Mouse (Mus musculus): ENCODE measurements around the gene A630023A22Rik. TPM values are rescaled to one million over a fixed set of nuclear protein-coding genes. Genes with fewer than 3 reads are reported as not detected.

Gene A630023A22Rik
- polyA plus RNA-seq, 1 experiment, result not detected

DNA sequence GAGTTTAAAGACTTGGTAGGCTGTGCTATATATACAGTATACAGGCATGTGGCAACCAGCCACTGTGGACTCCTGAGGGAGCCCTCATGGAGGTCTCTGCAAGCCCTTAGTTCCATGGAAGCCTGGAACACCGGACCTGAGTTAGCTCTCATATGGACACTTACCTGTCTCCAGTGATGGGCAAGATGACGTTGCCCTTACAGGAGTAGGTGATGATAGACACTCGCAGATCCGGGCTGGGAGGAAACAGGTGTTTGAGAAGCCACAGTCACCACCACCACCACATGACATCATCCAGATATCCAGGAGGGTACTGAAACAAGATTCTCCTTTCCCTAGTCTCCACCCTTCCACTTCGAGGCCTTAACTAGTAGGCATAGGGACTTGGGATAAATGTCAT, 100.2 kb downstream of the A630023A22Rik start:
- TF ChIP-seq POLR2A (IDR thresholded peaks at IDR 0.05; ENCODE audit: control insufficient read depth, extremely low read depth, insufficient read depth, low read length, poor library complexity) (no peak), CTCF (IDR thresholded peaks at IDR 0.05; ENCODE audit: borderline replicate concordance, control insufficient read depth, extremely low read depth, insufficient read depth, low read length, poor library complexity) (no peak)
- Histone ChIP-seq H3K27me3 (ENCODE audit: control insufficient read depth, insufficient read depth, low read length) (no peaks in the 10 kb centered on the region), H3K27ac (ENCODE audit: control insufficient read depth, insufficient read depth, low read length) (no peak overlapping the region), H3K4me3 (ENCODE audit: control insufficient read depth, insufficient read depth, low read length) (no peak overlapping the region), H3K36me3 (ENCODE audit: control insufficient read depth, insufficient read depth, low read length) (no peaks in the 10 kb centered on the region), H3K4me1 (replicated peaks; ENCODE audit: control insufficient read depth, insufficient read depth, low read length) (no peaks in the 10 kb centered on the region)
- no peak for DNase-seq
- WGBS, result 78% methylated on average over 5 of the region's 5 CpGs

DNA sequence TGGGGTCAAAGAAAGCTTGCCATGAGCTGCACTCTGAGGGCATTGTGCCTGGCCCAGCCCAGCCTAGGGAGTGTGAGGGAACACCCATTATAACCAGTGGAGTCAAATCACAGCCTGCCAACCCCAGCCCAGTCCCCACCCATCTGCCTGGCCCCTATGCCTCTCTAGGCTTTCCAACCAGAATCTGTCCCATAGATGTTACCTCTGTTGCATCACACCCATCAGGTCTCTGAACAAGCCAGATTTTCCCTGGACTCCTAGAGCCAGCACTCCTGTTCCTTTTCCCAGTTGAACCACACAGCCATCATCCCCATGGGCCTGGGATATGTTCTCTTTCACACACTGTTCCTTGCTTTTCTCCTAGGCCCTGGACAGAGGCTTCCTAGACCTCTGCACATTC, 101.1 kb downstream of the A630023A22Rik start:
- no peak for DNase-seq
- Histone ChIP-seq H3K4me3 (ENCODE audit: control insufficient read depth, insufficient read depth, low read length) (no peak overlapping the region), H3K4me1 (replicated peaks; ENCODE audit: control insufficient read depth, insufficient read depth, low read length) (no peaks in the 10 kb centered on the region), H3K27ac (ENCODE audit: control insufficient read depth, insufficient read depth, low read length) (no peak overlapping the region), H3K27me3 (ENCODE audit: control insufficient read depth, insufficient read depth, low read length) (no peaks in the 10 kb centered on the region), H3K36me3 (ENCODE audit: control insufficient read depth, insufficient read depth, low read length) (no peaks in the 10 kb centered on the region)
- TF ChIP-seq POLR2A (IDR thresholded peaks at IDR 0.05; ENCODE audit: control insufficient read depth, extremely low read depth, insufficient read depth, low read length, poor library complexity) (no peak), CTCF (IDR thresholded peaks at IDR 0.05; ENCODE audit: borderline replicate concordance, control insufficient read depth, extremely low read depth, insufficient read depth, low read length, poor library complexity) (no peak)

Other genes starting within 250 kb of the A630023A22Rik start
- 2.3 and 2.4 TPM in 2 replicates for gene Gdf10, start 179.2 kb downstream of the A630023A22Rik start, polyA plus RNA-seq (2012; rRNA removed)
- gene Gdf2, start 161.7 kb downstream of the A630023A22Rik start, polyA plus RNA-seq (2012; rRNA removed), result not detected in 2 replicates
- not detected in 2 replicates for gene Rbp3, start 148.8 kb downstream of the A630023A22Rik start, polyA plus RNA-seq (2012; rRNA removed)
- gene Zfp488, start 124.0 kb downstream of the A630023A22Rik start, polyA plus RNA-seq (2012; rRNA removed), result not detected in 2 replicates
- gene Gm30083, start 87.6 kb downstream of the A630023A22Rik start, polyA plus RNA-seq (2012; rRNA removed), result not detected in 2 replicates
- 0.07 TPM in 1 of 2 replicates, not detected in the other for gene Gm5460, start 86.0 kb downstream of the A630023A22Rik start, polyA plus RNA-seq (2012; rRNA removed)
- 0.13 TPM in 1 of 2 replicates, not detected in the other for gene Antxrl, start 50.0 kb downstream of the A630023A22Rik start, polyA plus RNA-seq (2012; rRNA removed)
- gene Anxa8, start 16.8 kb downstream of the A630023A22Rik start, polyA plus RNA-seq (2012; rRNA removed), result 4.9 and 6.2 TPM in 2 replicates
- gene Npy4r, start 49.7 kb upstream of the A630023A22Rik start, polyA plus RNA-seq (2012; rRNA removed), result 0.06 and 0.11 TPM in 2 replicates
- 0.05 and 0.08 TPM in 2 replicates for gene Gprin2, start 98.9 kb upstream of the A630023A22Rik start, polyA plus RNA-seq (2012; rRNA removed)
- gene Syt15, start 116.8 kb upstream of the A630023A22Rik start, polyA plus RNA-seq (2012; rRNA removed), result 1.3 and 1.5 TPM in 2 replicates
- gene Shld2, start 207.7 kb upstream of the A630023A22Rik start, polyA plus RNA-seq (2012; rRNA removed), result 2.8 and 4.2 TPM in 2 replicates
- gene Glud1, start 208.0 kb upstream of the A630023A22Rik start, polyA plus RNA-seq (2012; rRNA removed), result 51.8 and 66.1 TPM in 2 replicates

All from thymus, adult 2 months (tissue).